Mouse (Mus musculus): Measurements from ENCODE around the gene Arhgdig. TPM values are rescaled to one million over a fixed set of nuclear protein-coding genes. Genes with fewer than 3 reads are reported as not detected.

Gene Arhgdig
- polyA plus RNA-seq, 1 experiment = 3.2 TPM

DNA sequence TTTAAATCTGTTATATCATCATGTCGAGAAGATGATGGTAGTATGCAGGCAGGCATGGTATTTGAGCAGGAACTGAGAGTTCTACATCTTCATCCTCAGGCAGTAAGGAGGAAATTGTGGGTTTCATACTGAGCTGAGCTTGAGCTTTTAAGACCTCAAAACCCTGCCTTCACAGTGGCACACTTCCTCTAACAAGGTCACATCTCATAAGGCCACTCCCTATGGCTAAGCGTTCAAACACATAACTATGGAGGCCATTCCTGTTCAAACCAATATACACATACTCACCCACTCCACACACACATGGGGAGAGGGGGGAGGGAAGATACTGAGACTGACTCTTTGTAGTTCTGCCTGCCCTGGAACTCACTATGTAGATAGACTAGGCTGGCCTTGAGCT, 39.5 kb downstream of the Arhgdig start:
- Histone ChIP-seq H3K27me3 (ENCODE audit: control insufficient read depth, insufficient read depth, low read length) (no peaks in the 10 kb centered on the region), H3K27ac (ENCODE audit: insufficient read depth, low read depth, low read length) (no peak overlapping the region; the same call in 1 of the 2 replicates), H3K4me3 (ENCODE audit: low read depth, low read length) (no peak overlapping the region), H3K4me1 (ENCODE audit: control insufficient read depth, insufficient read depth, insufficient read length, low read length) (peaks cover 2% of the 10 kb centered on the region; the same call in 1 of the 2 replicates), H3K36me3 (ENCODE audit: control insufficient read depth, insufficient read depth, low read length) (peaks cover 6% of the 10 kb centered on the region)
- 75% methylated on average over 2 of the region's 2 CpGs for WGBS
- TF ChIP-seq POLR2A (IDR thresholded peaks at IDR 0.05; ENCODE audit: low read depth, low read length) (no peak), CTCF (IDR thresholded peaks at IDR 0.05; ENCODE audit: extremely low read depth, insufficient read length, insufficient replicate concordance, low read depth, low read length) (no peak)

DNA sequence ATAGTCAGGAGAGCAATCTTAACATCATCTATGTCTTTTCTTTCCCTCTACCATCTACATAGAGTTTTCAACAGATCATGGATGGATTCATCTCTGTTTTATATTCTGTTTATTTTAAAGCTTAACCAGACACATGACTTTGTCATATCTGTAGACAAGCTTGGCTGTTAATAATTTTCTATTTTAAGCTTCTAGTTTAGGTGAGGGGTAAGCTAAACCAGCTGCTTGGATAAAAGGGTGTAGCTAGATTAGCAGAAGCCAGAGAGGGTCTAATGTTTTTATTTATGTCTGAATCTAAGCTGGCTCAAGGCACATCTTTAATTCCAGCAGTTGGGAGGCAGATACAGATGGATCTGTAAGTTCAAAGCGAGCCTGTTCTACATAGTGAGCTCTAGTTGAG, 44.9 kb downstream of the Arhgdig start:
- no peak for TF ChIP-seq CTCF (IDR thresholded peaks at IDR 0.05; ENCODE audit: extremely low read depth, insufficient read length, insufficient replicate concordance, low read depth, low read length)
- TF ChIP-seq POLR2A (IDR thresholded peaks at IDR 0.05; ENCODE audit: low read depth, low read length) = no peak
- Histone ChIP-seq H3K36me3 (ENCODE audit: control insufficient read depth, insufficient read depth, low read length) (peaks cover 4% of the 10 kb centered on the region; the same call in 1 of the 2 replicates), H3K27ac (ENCODE audit: insufficient read depth, low read depth, low read length) (no peak overlapping the region), H3K4me1 (ENCODE audit: control insufficient read depth, insufficient read depth, insufficient read length, low read length) (no peaks in the 10 kb centered on the region), H3K27me3 (ENCODE audit: control insufficient read depth, insufficient read depth, low read length) (no peaks in the 10 kb centered on the region), H3K4me3 (ENCODE audit: low read depth, low read length) (no peak overlapping the region)
- WGBS = 98% methylated on average over 1 of the region's 1 CpGs

DNA sequence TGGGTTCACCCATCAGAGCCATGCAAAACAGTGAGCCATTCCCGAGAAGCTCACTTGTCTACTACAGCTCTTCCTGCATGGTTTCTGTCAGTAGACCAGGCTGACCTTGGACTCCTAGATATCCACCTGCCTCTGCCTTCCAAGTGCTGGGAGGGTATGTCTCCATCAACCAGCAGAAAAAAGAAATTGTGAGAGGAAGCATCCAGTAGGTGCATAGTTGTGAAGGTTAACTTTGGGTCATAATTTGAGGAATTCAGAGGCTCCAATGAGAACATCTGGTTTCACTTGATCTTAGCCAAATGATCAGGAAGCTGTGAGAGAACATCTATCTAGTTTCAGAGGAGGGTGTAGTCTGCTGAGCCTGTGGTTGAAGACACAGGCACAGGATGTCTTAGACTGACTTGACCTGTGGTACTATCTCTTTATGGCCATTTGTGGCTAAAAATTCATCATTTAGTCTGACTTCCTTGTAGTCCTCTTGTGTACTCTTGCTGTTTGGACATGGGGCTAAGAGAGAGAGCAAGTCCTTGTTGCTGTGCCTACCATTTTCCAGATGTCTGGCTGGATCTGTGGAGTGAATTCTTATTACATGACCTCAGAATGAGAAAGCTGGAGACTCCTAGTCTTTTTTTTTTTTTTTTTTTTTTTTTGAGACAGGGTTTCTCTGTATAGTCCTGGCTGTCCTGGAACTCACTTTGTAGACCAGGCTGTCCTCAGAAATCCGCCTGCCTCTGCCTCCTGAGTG, 55.5 kb downstream of the Arhgdig start:
- TF ChIP-seq CTCF (IDR thresholded peaks at IDR 0.05; ENCODE audit: extremely low read depth, insufficient read length, insufficient replicate concordance, low read depth, low read length) (no peak), POLR2A (IDR thresholded peaks at IDR 0.05; ENCODE audit: low read depth, low read length) (no peak)
- Histone ChIP-seq H3K27ac (ENCODE audit: insufficient read depth, low read depth, low read length) (no peak overlapping the region), H3K27me3 (ENCODE audit: control insufficient read depth, insufficient read depth, low read length) (no peaks in the 10 kb centered on the region), H3K36me3 (ENCODE audit: control insufficient read depth, insufficient read depth, low read length) (peaks cover 6% of the 10 kb centered on the region), H3K4me1 (ENCODE audit: control insufficient read depth, insufficient read depth, insufficient read length, low read length) (no peaks in the 10 kb centered on the region), H3K4me3 (ENCODE audit: low read depth, low read length) (no peak overlapping the region)
- 94% methylated on average over 2 of the region's 2 CpGs for WGBS

Other genes starting within 250 kb of the Arhgdig start
- gene Capn15, start 222.0 kb downstream of the Arhgdig start, polyA plus RNA-seq (2012; rRNA removed) = 46.8 and 75.2 TPM in 2 replicates
- gene Rab11fip3, start 138.2 kb downstream of the Arhgdig start, polyA plus RNA-seq (2012; rRNA removed) = 37.3 and 116 TPM in 2 replicates
- 10.9 and 14.5 TPM in 2 replicates for gene Decr2, start 117.4 kb downstream of the Arhgdig start, polyA plus RNA-seq (2012; rRNA removed)
- gene Nme4, start 112.2 kb downstream of the Arhgdig start, polyA plus RNA-seq (2012; rRNA removed) = 10.3 and 11.5 TPM in 2 replicates
- 189 and 283 TPM in 2 replicates for gene Tmem8, start 94.5 kb downstream of the Arhgdig start, polyA plus RNA-seq (2012; rRNA removed)
- gene Mrpl28, start 84.3 kb downstream of the Arhgdig start, polyA plus RNA-seq (2012; rRNA removed) = 54.6 and 82.5 TPM in 2 replicates
- gene Axin1, start 69.1 kb downstream of the Arhgdig start, polyA plus RNA-seq (2012; rRNA removed) = 8.5 and 17.9 TPM in 2 replicates
- gene Pdia2, start 8.7 kb downstream of the Arhgdig start, polyA plus RNA-seq (2012; rRNA removed) = 1.6 and 247 TPM in 2 replicates
- 3.8 and 29.7 TPM in 2 replicates for gene Rgs11, start 4.8 kb downstream of the Arhgdig start, polyA plus RNA-seq (2012; rRNA removed)
- 154 and 290 TPM in 2 replicates for gene Fam234a, start 36.5 kb upstream of the Arhgdig start, polyA plus RNA-seq (2012; rRNA removed)
- gene Luc7l, start 45.1 kb upstream of the Arhgdig start, polyA plus RNA-seq (2012; rRNA removed) = 6.4 and 6.9 TPM in 2 replicates
- gene Neurl1b, start 207.0 kb upstream of the Arhgdig start, polyA plus RNA-seq (2012; rRNA removed) = 39.3 and 79.7 TPM in 2 replicates